In the genomic region with DNA sequence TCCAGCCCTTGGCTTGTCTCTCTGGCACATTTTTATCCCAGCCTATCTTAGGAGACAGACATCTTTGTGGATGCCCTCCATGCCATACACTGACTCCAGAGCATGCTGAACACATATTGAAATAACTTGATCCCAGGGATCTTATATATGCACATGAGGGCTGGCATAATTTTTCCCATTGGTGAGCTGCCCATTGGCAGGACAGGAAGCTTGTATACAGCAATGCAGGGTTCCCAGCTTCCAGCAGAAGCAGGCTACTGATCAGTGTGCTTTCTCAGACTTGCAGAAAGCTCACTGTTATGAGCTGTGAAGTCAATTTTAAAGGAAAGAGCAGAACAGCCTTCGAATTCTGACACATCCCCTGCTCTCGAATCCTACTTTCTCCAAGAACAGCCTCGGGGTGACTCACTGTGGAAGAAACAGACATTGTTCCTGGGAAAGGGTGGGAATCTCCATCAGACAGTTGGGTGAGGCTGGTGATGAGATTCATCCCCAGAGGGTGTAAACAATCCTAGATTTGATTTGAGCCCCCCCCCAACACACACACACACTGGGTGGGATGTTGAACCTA, we compare ENCODE assay signal across 29 mouse cellular contexts. TPM values are rescaled to one million over a fixed set of nuclear protein-coding genes. Genes with fewer than 3 reads are reported as not detected.
DNase-seq lines count a peak whose midpoint lies in the region; ATAC-seq and TF ChIP-seq lines count a peak whose summit lies in the region.
"Had no signal": no experiment of that assay in that cellular context is flagged by ENCODE, and none has a peak within 500 bp of the region (broad histone marks: within the 10 kb centered on the region; RNA-seq: fewer than 3 reads in every experiment).

No protein-coding gene starts in this region.

- TF ChIP-seq POLR2A in cortical plate, adult 2 months (IDR thresholded peaks at IDR 0.05; ENCODE audit: extremely low read depth, insufficient read depth, low read length) = no peak

- DNase-seq in frontal cortex, postnatal 14 days (ENCODE audit: low spot score in 2 of 2) = no peak
- peak in 1 of 2 experiments; percentile 27 for DNase-seq in left cerebral cortex, adult 2 months (ENCODE audit: extremely low spot score in 1 of 2, low spot score in 2 of 2)
- no peak for DNase-seq in left cerebral cortex, postnatal 4 days
- peak; percentile 11 for DNase-seq in 3T3-L1 (ENCODE audit: low read depth, low spot score)
- DNase-seq in gastrocnemius, adult 2 months = no peak
- DNase-seq: adrenal gland, postnatal 25 days; heart, postnatal 14 days; kidney, adult 11 months; kidney, postnatal 14 days; liver, postnatal 0 days; lung, postnatal 4 days; right cerebral cortex, postnatal 25 days; thymus, adult 2 months; thymus, postnatal 36 days had no signal

- no peak overlapping the region for H3K4me3 ChIP-seq in left cerebral cortex, adult 2 months
- H3K4me3 ChIP-seq in cortical plate, adult 2 months (ENCODE audit: insufficient read depth, low read length) = no peak overlapping the region
- no peak overlapping the region for H3K4me3 ChIP-seq in gastrocnemius, adult 2 months
- H3K4me3 ChIP-seq: embryonic facial prominence, embryonic 13.5 days; forebrain, embryonic 10.5 days; hindbrain, embryonic 10.5 days; hindbrain, embryonic 15.5 days; liver, embryonic 12.5 days; megakaryocyte, embryonic 14.5 days; midbrain, embryonic 12.5 days; myocyte; neural tube, embryonic 12.5 days had no signal

- ATAC-seq in frontal cortex, adult (ENCODE audit: low TSS enrichment) = peak; percentile 64
- ATAC-seq: forebrain, embryonic 16.5 days; inflammation-experienced regulatory T-cells, adult 6 months; liver, embryonic 12.5 days; liver, postnatal 0 days; lung, postnatal 0 days had no signal

- TF ChIP-seq CTCF in left cerebral cortex, adult 2 months (IDR thresholded peaks at IDR 0.05) = no peak
- no peak for TF ChIP-seq CTCF in cortical plate, adult 2 months (IDR thresholded peaks at IDR 0.05; ENCODE audit: extremely low read depth, insufficient read depth, low read length)
- no peak for TF ChIP-seq CTCF in gastrocnemius, adult 2 months (IDR thresholded peaks at IDR 0.05)

- peaks cover 23% of the 10 kb centered on the region for H3K4me1 ChIP-seq in cortical plate, adult 2 months (ENCODE audit: control insufficient read depth, insufficient read depth, low read length)
- H3K4me1 ChIP-seq: embryonic facial prominence, embryonic 13.5 days; hindbrain, embryonic 15.5 days; liver, embryonic 12.5 days had no signal

- peak overlapping the region; percentile 73 for H3K27ac ChIP-seq in left cerebral cortex, adult 2 months
- H3K27ac ChIP-seq in cortical plate, adult 2 months (ENCODE audit: insufficient read depth, low read length) = peak overlapping the region; percentile 71; the same call in 1 of the 2 replicates
- H3K27ac ChIP-seq in gastrocnemius, adult 2 months = no peak overlapping the region
- H3K27ac ChIP-seq: embryonic facial prominence, embryonic 13.5 days; forebrain, embryonic 10.5 days; hindbrain, embryonic 10.5 days; hindbrain, embryonic 15.5 days; liver, embryonic 12.5 days; midbrain, embryonic 12.5 days; neural tube, embryonic 12.5 days; stomach, postnatal 0 days had no signal

- intact Hi-C loops in left cerebral cortex, adult 2 months (cut with DNase I) = no loop called here
- intact Hi-C loops in left cerebral cortex, postnatal 4 days (cut with DNase I) = no loop called here
- intact Hi-C loops in gastrocnemius, adult 2 months (cut with DNase I) = no loop called here

RNA-seq across cellular contexts. Expression of a gene that starts 26.9 kb away (rescaled TPM):
- total RNA-seq in left cerebral cortex, adult 2 months (2021) = 100 to 1,000 TPM; 348 to 386 TPM
- 10 to 100 TPM; 80.7 to 87.9 TPM for total RNA-seq in left cerebral cortex, postnatal 4 days (2021)
- 168 and 173 TPM in 2 replicates for polyA plus RNA-seq in cortical plate, adult 2 months (2012; rRNA removed)
- total RNA-seq in gastrocnemius, adult 2 months (2021) = under 1 TPM; 0.43 to 0.45 TPM
- polyA plus RNA-seq: inflammation-experienced regulatory T-cells, adult 6 months; liver, postnatal 0 days had no signal

Comparison
In these comparisons a context has a peak if more than half of its experiments do, and no peak if none do; other contexts are left out.
1. RNA of a gene that starts 26.9 kb away (total RNA-seq): 348 to 386 TPM in left cerebral cortex, adult 2 months and 80.7 to 87.9 TPM in left cerebral cortex, postnatal 4 days; 0.43 to 0.45 TPM in gastrocnemius, adult 2 months; every median in the first group is over 10 times any median in the second.